Mouse (Mus musculus) B cell, adult 2 months (primary cell): ENCODE data around the gene Atoh8.

Source experiments
- DNase-seq, 2 experiments: peaks; one replicate each; pipeline ENCODE4 v3.0.0; 2022

Atoh8 gene

GRCm38 (mm10) chr6:72253911-72254587 lies 18.7 kb upstream of the Atoh8 start:
- DNase-seq, result peak; percentile 18 to 28

GRCm38 (mm10) chr6:72253168-72253567 lies 17.8 kb upstream of the Atoh8 start:
- DNase-seq, result no peak

GRCm38 (mm10) chr6:72252433-72252832 lies 17.1 kb upstream of the Atoh8 start:
- no peak for DNase-seq

GRCm38 (mm10) chr6:72249981-72250380 lies 14.6 kb upstream of the Atoh8 start:
- no peak for DNase-seq

GRCm38 (mm10) chr6:72248150-72248914 lies 13.0 kb upstream of the Atoh8 start:
- no peak for DNase-seq

- no peak for DNase-seq
These were observed 10.9 kb upstream of the Atoh8 start for GRCm38 (mm10) chr6:72246303-72246702.

- DNase-seq, result no peak
These were observed 9.3 kb upstream of the Atoh8 start for GRCm38 (mm10) chr6:72244569-72245285.

- no peak for DNase-seq
These were observed 8.8 kb upstream of the Atoh8 start for GRCm38 (mm10) chr6:72244144-72244549.

- DNase-seq, result no peak
These were observed 7.3 kb upstream of the Atoh8 start for GRCm38 (mm10) chr6:72242532-72243320.

GRCm38 (mm10) chr6:72241843-72242154 lies 6.4 kb upstream of the Atoh8 start:
- no peak for DNase-seq

- no peak for DNase-seq
These were observed 5.9 kb upstream of the Atoh8 start for GRCm38 (mm10) chr6:72241133-72241842.

GRCm38 (mm10) chr6:72240042-72240441 lies 4.7 kb upstream of the Atoh8 start:
- no peak for DNase-seq

GRCm38 (mm10) chr6:72237035-72237434 lies 1.7 kb upstream of the Atoh8 start:
- DNase-seq, result peak; percentile 85

- peak; percentile 43 to 48 for DNase-seq
These were observed 530 bp upstream of the Atoh8 start for GRCm38 (mm10) chr6:72235807-72236407.

GRCm38 (mm10) chr6:72234372-72235097 lies 842 bp downstream of the Atoh8 start:
- peak; percentile 19 to 32 for DNase-seq

- no peak for DNase-seq
These were observed 1.4 kb downstream of the Atoh8 start for GRCm38 (mm10) chr6:72233950-72234349.

- no peak for DNase-seq
These were observed 2.5 kb downstream of the Atoh8 start for GRCm38 (mm10) chr6:72232870-72233269.

GRCm38 (mm10) chr6:72232411-72232810 lies 3.0 kb downstream of the Atoh8 start:
- DNase-seq, result no peak

GRCm38 (mm10) chr6:72230875-72231274 lies 4.5 kb downstream of the Atoh8 start:
- DNase-seq, result no peak

GRCm38 (mm10) chr6:72227665-72228265 lies 7.6 kb downstream of the Atoh8 start:
- DNase-seq, result peak; percentile 47 to 50

- DNase-seq, result no peak
These were observed 8.4 kb downstream of the Atoh8 start for GRCm38 (mm10) chr6:72227011-72227410.
